Mouse (Mus musculus): ENCODE data around the gene Ppm1h. TPM values are rescaled to one million over a fixed set of nuclear protein-coding genes. Genes with fewer than 3 reads are reported as not detected.

The Ppm1h gene
- polyA plus RNA-seq, 1 experiment from 2014 or later: 26.0 TPM

- TF ChIP-seq CTCF (IDR thresholded peaks at IDR 0.05): peak; percentile 63
- H3K27me3 ChIP-seq: no peaks in the 10 kb centered on the region
- ATAC-seq (no peak), DNase-seq (ENCODE audit: low read depth, low spot score) (no peak)
- POLR2A ChIA-PET: interaction anchor here (1.3 to 1.4 kb wide), 2 partner anchors 10 to 180 kb away, joined by 3 to 4 read pairs; no protein-coding TSS in a partner anchor
- CTCF ChIA-PET: interaction anchor here (0.9 to 2.9 kb wide), 5 partner anchors 20 to 183 kb away, joined by 3 to 19 read pairs (median 8); no protein-coding TSS in a partner anchor
- in situ Hi-C loops (cut with MboI; ENCODE audit: low pct_unique_long_range_greater_than_20kb): no loop called here
Observed at GRCm38 (mm10) chr10:122987671-122988128, 309.1 kb downstream of the Ppm1h start.

- ChIA-PET POLR2A (interaction anchor here (1.3 to 1.4 kb wide), 2 partner anchors 11 to 181 kb away, joined by 3 to 4 read pairs; no protein-coding TSS in a partner anchor), CTCF (interaction anchor here (0.9 to 2.9 kb wide), 6 partner anchors 15 to 184 kb away, joined by 3 to 19 read pairs (median 6); no protein-coding TSS in a partner anchor)
- H3K27me3 ChIP-seq: no peaks in the 10 kb centered on the region
- in situ Hi-C loops (cut with MboI; ENCODE audit: low pct_unique_long_range_greater_than_20kb): no loop called here
- TF ChIP-seq CTCF (IDR thresholded peaks at IDR 0.05): no peak
- no peak for ATAC-seq
- no peak for DNase-seq (ENCODE audit: low read depth, low spot score)
Observed at GRCm38 (mm10) chr10:122988372-122988771, 309.8 kb downstream of the Ppm1h start.

- H3K27me3 ChIP-seq: no peaks in the 10 kb centered on the region
- DNase-seq (ENCODE audit: low read depth, low spot score) (no peak), ATAC-seq (no peak)
- TF ChIP-seq CTCF (IDR thresholded peaks at IDR 0.05): no peak
- ChIA-PET POLR2A (no interaction called here), CTCF (interaction anchor here (1.5 to 3.0 kb wide), 3 partner anchors 11 to 183 kb away, joined by 4 to 19 read pairs (median 9); no protein-coding TSS in a partner anchor)
- in situ Hi-C loops (cut with MboI; ENCODE audit: low pct_unique_long_range_greater_than_20kb): no loop called here
Observed at GRCm38 (mm10) chr10:122989916-122990315, 311.4 kb downstream of the Ppm1h start.

- in situ Hi-C loops (cut with MboI; ENCODE audit: low pct_unique_long_range_greater_than_20kb): no loop called here
- ChIA-PET CTCF (interaction anchor here (1.6 to 3.0 kb wide), 2 partner anchors 10 to 187 kb away, joined by 5 to 9 read pairs; no protein-coding TSS in a partner anchor), POLR2A (no interaction called here)
- H3K27me3 ChIP-seq: no peaks in the 10 kb centered on the region
- peak; percentile 4 for TF ChIP-seq CTCF (IDR thresholded peaks at IDR 0.05)
- ATAC-seq (no peak), DNase-seq (ENCODE audit: low read depth, low spot score) (no peak)
Observed at GRCm38 (mm10) chr10:122990606-122991005, 312.0 kb downstream of the Ppm1h start.

GRCm38 (mm10) chr10:122991053-122991452, 312.5 kb downstream of the Ppm1h start:
- no peak for DNase-seq (ENCODE audit: low read depth, low spot score)
- CTCF ChIA-PET: interaction anchor here (1.6 to 3.0 kb wide), 3 partner anchors 10 to 187 kb away, joined by 5 to 9 read pairs (median 6); no protein-coding TSS in a partner anchor
- peak; percentile 0 for TF ChIP-seq CTCF (IDR thresholded peaks at IDR 0.05)
- POLR2A ChIA-PET: no interaction called here
- ATAC-seq: no peak
- in situ Hi-C loops (cut with MboI; ENCODE audit: low pct_unique_long_range_greater_than_20kb): no loop called here
- no peaks in the 10 kb centered on the region for H3K27me3 ChIP-seq

GRCm38 (mm10) chr10:122991648-122992047, 313.1 kb downstream of the Ppm1h start:
- in situ Hi-C loops (cut with MboI; ENCODE audit: low pct_unique_long_range_greater_than_20kb): no loop called here
- H3K27me3 ChIP-seq: no peaks in the 10 kb centered on the region
- ChIA-PET POLR2A (no interaction called here), CTCF (interaction anchor here (1.6 to 3.0 kb wide), 3 partner anchors 9 to 188 kb away, joined by 5 to 9 read pairs (median 6); no protein-coding TSS in a partner anchor)
- ATAC-seq: no peak
- DNase-seq (ENCODE audit: low read depth, low spot score): no peak
- TF ChIP-seq CTCF (IDR thresholded peaks at IDR 0.05): no peak

- ATAC-seq: peak; percentile 94
- DNase-seq (ENCODE audit: low read depth, low spot score): no peak
- in situ Hi-C loops (cut with MboI; ENCODE audit: low pct_unique_long_range_greater_than_20kb): no loop called here
- no peak for TF ChIP-seq CTCF (IDR thresholded peaks at IDR 0.05)
- H3K27me3 ChIP-seq: no peaks in the 10 kb centered on the region
- ChIA-PET POLR2A (interaction anchor here (1.0 kb wide), 1 partner anchor 187 kb away, joined by 9 read pairs; no protein-coding TSS in a partner anchor), CTCF (interaction anchor here (0.8 to 2.2 kb wide), 4 partner anchors 11 to 191 kb away, joined by 3 to 10 read pairs (median 5); no protein-coding TSS in a partner anchor)
Observed at GRCm38 (mm10) chr10:122994402-122995107, 316.0 kb downstream of the Ppm1h start.

Other genes with a start within 250 kb of the Ppm1h start
- 0.03 TPM for gene Avpr1a, start 230.3 kb upstream of the Ppm1h start, polyA plus RNA-seq (2021)